Mouse (Mus musculus): ENCODE measurements around the gene Cbx1. TPM values are rescaled to one million over a fixed set of nuclear protein-coding genes. Genes with fewer than 3 reads are reported as not detected.

The Cbx1 gene
- polyA plus RNA-seq, 1 experiment from 2014 or later = 99.7 TPM

GRCm38 (mm10) chr11:96831516-96831915 is 42.6 kb downstream of the Cbx1 start:
- Histone ChIP-seq H3K27ac (ENCODE audit: low read depth, low read length) (no peak overlapping the region), H3K4me2 (ENCODE audit: low read length) (no peak overlapping the region), H3K9ac (ENCODE audit: low read length) (no peak overlapping the region), H3K27me3 (replicated peaks; ENCODE audit: control insufficient read depth, insufficient read depth, low read length) (no peaks in the 10 kb centered on the region), H3K36me3 (ENCODE audit: control insufficient read depth, insufficient read depth, low read length) (peaks cover 16% of the 10 kb centered on the region), H3K4me3 (ENCODE audit: low read depth, low read length) (no peak overlapping the region), H3K9me3 (replicated peaks; ENCODE audit: control insufficient read depth, low read length) (no peaks in the 10 kb centered on the region), H3K4me1 (ENCODE audit: control insufficient read depth, insufficient read depth, low read length) (peaks cover 24% of the 10 kb centered on the region)
- no peak for DNase-seq (ENCODE audit: low spot score)
- no peak for ATAC-seq
- WGBS = 79% methylated on average over 4 of the region's 4 CpGs

- H3K4me3 ChIP-seq (ENCODE audit: low read depth, low read length) = no peak overlapping the region
- H3K4me2 ChIP-seq (ENCODE audit: low read length) = no peak overlapping the region
- no peaks in the 10 kb centered on the region for H3K27me3 ChIP-seq (replicated peaks; ENCODE audit: control insufficient read depth, insufficient read depth, low read length)
- H3K9me3 ChIP-seq (replicated peaks; ENCODE audit: control insufficient read depth, low read length) = no peaks in the 10 kb centered on the region
- WGBS = 92% methylated on average over 3 of the region's 3 CpGs
- H3K27ac ChIP-seq (ENCODE audit: low read depth, low read length) = no peak overlapping the region
- ATAC-seq = no peak
- H3K4me1 ChIP-seq (ENCODE audit: control insufficient read depth, insufficient read depth, low read length) = peaks cover 17% of the 10 kb centered on the region
- peaks cover 6% of the 10 kb centered on the region for H3K36me3 ChIP-seq (ENCODE audit: control insufficient read depth, insufficient read depth, low read length)
- no peak overlapping the region for H3K9ac ChIP-seq (ENCODE audit: low read length)
- no peak for DNase-seq (ENCODE audit: low spot score)
Observed at GRCm38 (mm10) chr11:96832541-96832940, 43.6 kb downstream of the Cbx1 start.

- H3K4me1 ChIP-seq (ENCODE audit: control insufficient read depth, insufficient read depth, low read length) = peaks cover 13% of the 10 kb centered on the region
- WGBS = 69% methylated on average over 2 of the region's 2 CpGs
- no peak overlapping the region for H3K4me2 ChIP-seq (ENCODE audit: low read length)
- H3K4me3 ChIP-seq (ENCODE audit: low read depth, low read length) = no peak overlapping the region
- H3K36me3 ChIP-seq (ENCODE audit: control insufficient read depth, insufficient read depth, low read length) = peaks cover 1% of the 10 kb centered on the region; the same call in 1 of the 2 replicates
- no peak overlapping the region for H3K27ac ChIP-seq (ENCODE audit: low read depth, low read length)
- no peaks in the 10 kb centered on the region for H3K27me3 ChIP-seq (replicated peaks; ENCODE audit: control insufficient read depth, insufficient read depth, low read length)
- DNase-seq (ENCODE audit: low spot score) = no peak
- no peaks in the 10 kb centered on the region for H3K9me3 ChIP-seq (replicated peaks; ENCODE audit: control insufficient read depth, low read length)
- no peak for ATAC-seq
- no peak overlapping the region for H3K9ac ChIP-seq (ENCODE audit: low read length)
Observed at GRCm38 (mm10) chr11:96832973-96833372, 44.0 kb downstream of the Cbx1 start.

- Histone ChIP-seq H3K4me3 (ENCODE audit: low read depth, low read length) (no peak overlapping the region), H3K9ac (ENCODE audit: low read length) (no peak overlapping the region), H3K9me3 (replicated peaks; ENCODE audit: control insufficient read depth, low read length) (no peaks in the 10 kb centered on the region), H3K4me2 (ENCODE audit: low read length) (no peak overlapping the region), H3K27me3 (replicated peaks; ENCODE audit: control insufficient read depth, insufficient read depth, low read length) (no peaks in the 10 kb centered on the region), H3K27ac (ENCODE audit: low read depth, low read length) (no peak overlapping the region), H3K4me1 (ENCODE audit: control insufficient read depth, insufficient read depth, low read length) (peaks cover 4% of the 10 kb centered on the region; the same call in 1 of the 2 replicates), H3K36me3 (ENCODE audit: control insufficient read depth, insufficient read depth, low read length) (no peaks in the 10 kb centered on the region)
- no peak for ATAC-seq
- 96% methylated on average over 1 of the region's 1 CpGs for WGBS
- DNase-seq (ENCODE audit: low spot score) = no peak
Observed at GRCm38 (mm10) chr11:96834127-96834526, 45.2 kb downstream of the Cbx1 start.

GRCm38 (mm10) chr11:96837298-96837697 is 48.4 kb downstream of the Cbx1 start:
- WGBS = 37% methylated on average over 9 of the region's 9 CpGs
- no peaks in the 10 kb centered on the region for H3K27me3 ChIP-seq (replicated peaks; ENCODE audit: control insufficient read depth, insufficient read depth, low read length)

GRCm38 (mm10) chr11:96838341-96838740 is 49.4 kb downstream of the Cbx1 start:
- WGBS = 64% methylated on average over 4 of the region's 4 CpGs
- Histone ChIP-seq H3K4me3 (ENCODE audit: low read depth, low read length) (no peak overlapping the region), H3K9me3 (replicated peaks; ENCODE audit: control insufficient read depth, low read length) (no peaks in the 10 kb centered on the region), H3K4me1 (ENCODE audit: control insufficient read depth, insufficient read depth, low read length) (no peaks in the 10 kb centered on the region), H3K4me2 (ENCODE audit: low read length) (no peak overlapping the region), H3K27me3 (replicated peaks; ENCODE audit: control insufficient read depth, insufficient read depth, low read length) (no peaks in the 10 kb centered on the region), H3K27ac (ENCODE audit: low read depth, low read length) (no peak overlapping the region), H3K36me3 (ENCODE audit: control insufficient read depth, insufficient read depth, low read length) (no peaks in the 10 kb centered on the region), H3K9ac (ENCODE audit: low read length) (no peak overlapping the region)
- DNase-seq (ENCODE audit: low spot score) = no peak
- ATAC-seq = no peak

More at GRCm38 (mm10) chr11:96837298-96837697, 48.4 kb downstream of the Cbx1 start:
- Histone ChIP-seq H3K4me1 (ENCODE audit: control insufficient read depth, insufficient read depth, low read length) (no peaks in the 10 kb centered on the region), H3K36me3 (ENCODE audit: control insufficient read depth, insufficient read depth, low read length) (no peaks in the 10 kb centered on the region), H3K9me3 (replicated peaks; ENCODE audit: control insufficient read depth, low read length) (no peaks in the 10 kb centered on the region), H3K9ac (ENCODE audit: low read length) (no peak overlapping the region), H3K4me2 (ENCODE audit: low read length) (no peak overlapping the region), H3K27ac (ENCODE audit: low read depth, low read length) (no peak overlapping the region), H3K4me3 (ENCODE audit: low read depth, low read length) (no peak overlapping the region)
- no peak for ATAC-seq
- DNase-seq (ENCODE audit: low spot score) = no peak

- 71% methylated on average over 7 of the region's 7 CpGs for WGBS
- DNase-seq (ENCODE audit: low spot score) = no peak
- no peaks in the 10 kb centered on the region for H3K9me3 ChIP-seq (replicated peaks; ENCODE audit: control insufficient read depth, low read length)
- no peak overlapping the region for H3K27ac ChIP-seq (ENCODE audit: low read depth, low read length)
- H3K27me3 ChIP-seq (replicated peaks; ENCODE audit: control insufficient read depth, insufficient read depth, low read length) = no peaks in the 10 kb centered on the region
- H3K4me3 ChIP-seq (ENCODE audit: low read depth, low read length) = no peak overlapping the region
- no peaks in the 10 kb centered on the region for H3K36me3 ChIP-seq (ENCODE audit: control insufficient read depth, insufficient read depth, low read length)
- H3K4me2 ChIP-seq (ENCODE audit: low read length) = no peak overlapping the region
- H3K9ac ChIP-seq (ENCODE audit: low read length) = no peak overlapping the region
- no peak for ATAC-seq
- H3K4me1 ChIP-seq (ENCODE audit: control insufficient read depth, insufficient read depth, low read length) = no peaks in the 10 kb centered on the region
Observed at GRCm38 (mm10) chr11:96839428-96839827, 50.5 kb downstream of the Cbx1 start.

GRCm38 (mm10) chr11:96839877-96840276 is 51.0 kb downstream of the Cbx1 start:
- H3K27me3 ChIP-seq (replicated peaks; ENCODE audit: control insufficient read depth, insufficient read depth, low read length) = no peaks in the 10 kb centered on the region
- H3K9me3 ChIP-seq (replicated peaks; ENCODE audit: control insufficient read depth, low read length) = no peaks in the 10 kb centered on the region
- no peaks in the 10 kb centered on the region for H3K4me1 ChIP-seq (ENCODE audit: control insufficient read depth, insufficient read depth, low read length)
- H3K4me3 ChIP-seq (ENCODE audit: low read depth, low read length) = no peak overlapping the region
- no peak for ATAC-seq
- no peaks in the 10 kb centered on the region for H3K36me3 ChIP-seq (ENCODE audit: control insufficient read depth, insufficient read depth, low read length)
- no peak overlapping the region for H3K27ac ChIP-seq (ENCODE audit: low read depth, low read length)
- H3K4me2 ChIP-seq (ENCODE audit: low read length) = no peak overlapping the region
- DNase-seq (ENCODE audit: low spot score) = no peak
- H3K9ac ChIP-seq (ENCODE audit: low read length) = no peak overlapping the region
- 66% methylated on average over 3 of the region's 3 CpGs for WGBS

- H3K4me1 ChIP-seq (ENCODE audit: control insufficient read depth, insufficient read depth, low read length) = no peaks in the 10 kb centered on the region
- H3K4me2 ChIP-seq (ENCODE audit: low read length) = no peak overlapping the region
- H3K4me3 ChIP-seq (ENCODE audit: low read depth, low read length) = no peak overlapping the region
- WGBS = 39% methylated on average over 8 of the region's 8 CpGs
- no peaks in the 10 kb centered on the region for H3K27me3 ChIP-seq (replicated peaks; ENCODE audit: control insufficient read depth, insufficient read depth, low read length)
- no peaks in the 10 kb centered on the region for H3K9me3 ChIP-seq (replicated peaks; ENCODE audit: control insufficient read depth, low read length)
- H3K9ac ChIP-seq (ENCODE audit: low read length) = no peak overlapping the region
- H3K27ac ChIP-seq (ENCODE audit: low read depth, low read length) = no peak overlapping the region
- DNase-seq (ENCODE audit: low spot score) (no peak), ATAC-seq (no peak)
- no peaks in the 10 kb centered on the region for H3K36me3 ChIP-seq (ENCODE audit: control insufficient read depth, insufficient read depth, low read length)
Observed at GRCm38 (mm10) chr11:96840290-96840689, 51.4 kb downstream of the Cbx1 start.
